Mouse (Mus musculus): Measurements from ENCODE around the gene Zfp473.

- TF ChIP-seq POLR2A (IDR thresholded peaks at IDR 0.05; ENCODE audit: control insufficient read depth, low read depth, low read length) = no peak
- TF ChIP-seq CTCF (IDR thresholded peaks at IDR 0.05; ENCODE audit: control insufficient read depth, insufficient read depth, insufficient replicate concordance, low read depth, low read length) = no peak
These were observed 9.5 kb upstream of the Zfp473 start for GRCm38 (mm10) chr7:44760366-44760765.
